Mouse (Mus musculus): ENCODE data around the gene Slc22a21. TPM values are rescaled to one million over a fixed set of nuclear protein-coding genes. Genes with fewer than 3 reads are reported as not detected.

Gene Slc22a21
- polyA plus RNA-seq (2014; fragmentation: Illumina TruSeq; extraction: RNeasy Lipid Tissue Mini Kit (QIAGEN cat#74804)): 6.9 TPM

DNA sequence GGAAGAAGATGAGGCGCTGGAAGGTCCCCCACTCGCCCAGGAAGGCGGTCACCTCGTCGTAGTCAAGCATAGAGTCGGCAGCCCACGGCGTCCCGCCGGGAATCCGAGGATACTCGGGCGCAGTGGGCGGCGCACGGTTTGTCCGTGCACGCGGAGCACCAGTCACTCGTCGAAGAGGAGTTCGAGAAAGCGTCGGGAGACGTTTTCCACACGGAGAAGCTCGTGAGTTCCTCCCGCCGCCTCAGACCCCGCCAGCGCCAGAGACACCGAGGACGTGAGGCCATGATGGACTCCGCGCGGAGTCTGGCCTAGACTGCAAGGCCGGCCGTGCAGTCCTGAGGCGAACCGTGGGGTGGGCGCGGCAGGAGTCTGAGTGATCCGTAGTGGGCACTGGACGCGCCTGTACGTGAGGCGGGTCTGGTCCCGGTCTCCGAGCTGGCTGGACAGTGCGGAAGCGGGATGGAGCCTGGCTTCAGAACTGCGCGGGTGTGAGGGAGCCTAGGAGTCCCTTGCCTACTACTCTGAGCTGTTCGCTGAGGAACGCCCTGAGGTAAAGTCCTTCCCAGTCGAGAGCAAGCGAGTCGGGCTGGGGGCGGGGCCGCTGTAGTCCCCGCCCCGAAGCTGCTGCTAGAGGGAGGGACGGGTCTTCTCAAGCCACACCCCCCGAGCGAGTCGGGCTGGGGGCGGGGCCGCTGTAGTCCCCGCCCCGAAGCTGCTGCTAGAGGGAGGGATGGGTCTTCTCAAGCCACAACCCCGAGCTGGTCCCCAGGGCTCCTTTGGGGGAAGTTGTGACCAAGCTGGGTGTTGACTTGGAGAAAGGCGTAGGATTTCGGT is at the start of gene Slc22a21:
Gene Slc22a21, minus strand, starts transcription at position 545 of the 834 bp plus-strand sequence.

DNA sequence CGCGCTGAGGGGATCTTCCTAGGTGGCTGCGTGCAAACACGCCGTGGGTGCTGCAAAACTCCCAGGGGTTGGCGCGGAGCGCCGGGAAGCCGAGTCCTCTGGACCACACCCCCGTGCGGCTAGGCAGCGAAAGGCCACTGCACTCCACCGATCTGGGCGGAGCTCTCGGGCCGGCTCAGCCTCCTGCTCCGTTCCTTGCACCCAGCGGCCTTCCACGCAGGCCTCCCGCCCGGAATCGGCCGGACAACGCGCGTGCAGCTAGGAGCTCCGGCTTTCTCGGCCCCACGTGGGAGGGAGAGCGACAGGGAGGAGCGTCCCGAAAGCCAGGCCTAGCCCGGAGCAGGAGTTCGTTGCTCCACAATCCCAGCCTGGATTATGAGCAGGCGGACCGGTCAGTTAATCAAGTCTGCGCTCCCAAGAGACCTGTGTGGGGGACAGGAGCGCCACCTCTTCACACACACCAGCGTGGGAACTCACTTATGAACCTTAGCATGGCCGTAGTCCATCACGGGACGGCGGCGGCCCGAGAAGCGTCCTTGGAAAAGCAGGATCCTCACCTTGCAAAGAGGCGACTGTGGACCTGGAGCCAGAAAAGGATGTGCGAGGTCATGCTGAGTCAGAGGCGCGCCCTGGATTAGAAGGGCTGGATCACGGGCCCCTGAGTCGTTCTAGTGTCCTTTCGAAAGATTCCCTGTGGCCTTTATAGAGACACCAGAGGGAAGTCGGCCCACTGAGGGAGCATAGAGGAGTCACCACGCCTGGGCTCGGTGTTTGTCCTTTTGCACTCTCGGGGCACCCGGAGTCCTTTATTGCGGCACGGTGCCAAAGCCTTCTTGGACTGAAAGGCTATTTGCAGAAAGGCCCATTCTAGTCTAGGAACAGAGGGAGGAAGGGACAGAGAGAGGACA is 48.2 kb upstream of the Slc22a21 start, which contains the start of gene Slc22a4:
Gene Slc22a4, minus strand, starts transcription at position 47 of the 908 bp plus-strand sequence.

Other genes starting within 250 kb of the Slc22a21 start
- gene Irf1, start 210.3 kb downstream of the Slc22a21 start, polyA plus RNA-seq (2014; fragmentation: Illumina TruSeq; extraction: RNeasy Lipid Tissue Mini Kit (QIAGEN cat#74804)): 4.9 TPM
- gene Gm17334, start 207.1 kb downstream of the Slc22a21 start, polyA plus RNA-seq (2014; fragmentation: Illumina TruSeq; extraction: RNeasy Lipid Tissue Mini Kit (QIAGEN cat#74804)): not detected
- not detected for gene Gm12216, start 121.1 kb downstream of the Slc22a21 start, polyA plus RNA-seq (2014; fragmentation: Illumina TruSeq; extraction: RNeasy Lipid Tissue Mini Kit (QIAGEN cat#74804))
- 26.9 TPM for gene Slc22a5, start 88.7 kb downstream of the Slc22a21 start, polyA plus RNA-seq (2014; fragmentation: Illumina TruSeq; extraction: RNeasy Lipid Tissue Mini Kit (QIAGEN cat#74804))
- 1.00 TPM for gene Slc22a4, start 47.8 kb upstream of the Slc22a21 start, polyA plus RNA-seq (2014; fragmentation: Illumina TruSeq; extraction: RNeasy Lipid Tissue Mini Kit (QIAGEN cat#74804))
- 2.0 TPM for gene Pdlim4, start 88.7 kb upstream of the Slc22a21 start, polyA plus RNA-seq (2014; fragmentation: Illumina TruSeq; extraction: RNeasy Lipid Tissue Mini Kit (QIAGEN cat#74804))
- 2.1 TPM for gene P4ha2, start 119.8 kb upstream of the Slc22a21 start, polyA plus RNA-seq (2014; fragmentation: Illumina TruSeq; extraction: RNeasy Lipid Tissue Mini Kit (QIAGEN cat#74804))